Mouse (Mus musculus) lung, embryonic 15.5 days (tissue): ENCODE results near the gene Etnk1. TPM values are rescaled to one million over a fixed set of nuclear protein-coding genes. Genes with fewer than 3 reads are reported as not detected.

Source experiments
- ATAC-seq: fragments of 200-750 bp; cut with Nextera tagmentation; 2 replicates; pipeline ENCODE4 v1.8.0; 2017; ENCODE audit warnings: moderate number of reproducible peaks, borderline replicate concordance; ENCODE audit not compliant: low FRiP score, low TSS enrichment; ENCODE audit errors: extremely low read depth
- H3K27ac ChIP-seq: fragments of 300-500 bp; sonication (generic); 2 replicates; pipeline ENCODE4 v1.5.1; 2015; ENCODE audit warnings: moderate library complexity, mild to moderate bottlenecking, inconsistent platforms
- H3K27me3 ChIP-seq: fragments of 300-500 bp; sonication (generic); 2 replicates; pipeline ENCODE4 v1.6.1; 2015; ENCODE audit warnings: inconsistent platforms
- H3K36me3 ChIP-seq: fragments of 300-500 bp; sonication (generic); 2 replicates; pipeline ENCODE4 v1.6.1; 2015; ENCODE audit warnings: inconsistent platforms
- H3K4me1 ChIP-seq: fragments of 300-500 bp; sonication (generic); 2 replicates; pipeline ENCODE4 v1.6.1; 2015; ENCODE audit warnings: inconsistent platforms
- H3K4me2 ChIP-seq: fragments of 300-500 bp; sonication (generic); 2 replicates; pipeline ENCODE4 v1.6.1; 2015; ENCODE audit warnings: inconsistent platforms, mild to moderate bottlenecking, moderate library complexity
- H3K4me3 ChIP-seq: fragments of 300-500 bp; sonication (generic); 2 replicates; pipeline ENCODE4 v1.5.1; 2015; ENCODE audit warnings: mild to moderate bottlenecking, inconsistent platforms
- H3K9ac ChIP-seq: fragments of 300-500 bp; sonication (generic); 2 replicates; pipeline ENCODE4 v1.6.1; 2015; ENCODE audit warnings: inconsistent platforms
- H3K9me3 ChIP-seq: fragments of 300-500 bp; sonication (generic); 2 replicates; pipeline ENCODE4 v1.6.1; 2016; ENCODE audit warnings: inconsistent platforms
- WGBS: fragments of 180-500 bp; shearing (Covaris S2); methylation state at CpG from one replicate; pipeline ENCODE4 v1.1.7; 2015; 5-methylcytosine and 5-hydroxymethylcytosine counted together
- polyA plus RNA-seq: library from polyadenylated mRNA; unstranded; fragments of >200 nt; fragmentation: Nextera tagmentation; extraction: Ambion mirVana; gene quantifications from 2 replicates; pipeline ENCODE4 v1.2.1, GENCODE M21; 2015

Etnk1 gene
- polyA plus RNA-seq, 1 experiment from 2014 or later: 16.1 TPM

- 84% methylated on average over 13 of the region's 13 CpGs for WGBS
- ATAC-seq: no peak
- H3K27me3 ChIP-seq: no peaks in the 10 kb centered on the region
- no peak overlapping the region for H3K4me2 ChIP-seq
- peaks cover 47% of the 10 kb centered on the region for H3K36me3 ChIP-seq
- H3K4me1 ChIP-seq: no peaks in the 10 kb centered on the region
- no peak overlapping the region for H3K4me3 ChIP-seq
- no peak overlapping the region for H3K9ac ChIP-seq
- no peaks in the 10 kb centered on the region for H3K9me3 ChIP-seq
- no peak overlapping the region for H3K27ac ChIP-seq
These were observed 30.0 kb downstream of the Etnk1 start for GRCm38 (mm10) chr6:143197053-143197452.

- no peak for ATAC-seq
- H3K36me3 ChIP-seq: peaks cover 47% of the 10 kb centered on the region
- WGBS: 76% methylated on average over 7 of the region's 7 CpGs
These were observed 31.4 kb downstream of the Etnk1 start for GRCm38 (mm10) chr6:143198421-143198820.

GRCm38 (mm10) chr6:143203097-143203496 is 36.1 kb downstream of the Etnk1 start:
- 90% methylated on average over 15 of the region's 15 CpGs for WGBS
- Histone ChIP-seq H3K27ac (no peak overlapping the region), H3K4me2 (no peak overlapping the region), H3K27me3 (no peaks in the 10 kb centered on the region), H3K4me1 (0 out of 2 replicates have a peak, but pooled peaks cover 3% of the 10 kb centered on the region), H3K9ac (no peak overlapping the region), H3K36me3 (peaks cover 30% of the 10 kb centered on the region), H3K4me3 (no peak overlapping the region), H3K9me3 (no peaks in the 10 kb centered on the region)
- no peak for ATAC-seq

More at GRCm38 (mm10) chr6:143198421-143198820, 31.4 kb downstream of the Etnk1 start:
- H3K27ac ChIP-seq: 0 out of 2 replicates have a peak overlapping the region, but pooled peaks have one; percentile 10
- no peak overlapping the region for H3K4me2 ChIP-seq
- no peaks in the 10 kb centered on the region for H3K9me3 ChIP-seq
- no peak overlapping the region for H3K4me3 ChIP-seq
- H3K4me1 ChIP-seq: no peaks in the 10 kb centered on the region
- no peak overlapping the region for H3K9ac ChIP-seq
- no peaks in the 10 kb centered on the region for H3K27me3 ChIP-seq

- no peak overlapping the region for H3K4me2 ChIP-seq
- no peak for ATAC-seq
- H3K4me1 ChIP-seq: 0 out of 2 replicates have a peak, but pooled peaks cover 8% of the 10 kb centered on the region
- H3K27ac ChIP-seq: no peak overlapping the region
- WGBS: 89% methylated on average over 3 of the region's 3 CpGs
- no peak overlapping the region for H3K4me3 ChIP-seq
- H3K27me3 ChIP-seq: no peaks in the 10 kb centered on the region
- no peaks in the 10 kb centered on the region for H3K9me3 ChIP-seq
- H3K36me3 ChIP-seq: peaks cover 25% of the 10 kb centered on the region
- no peak overlapping the region for H3K9ac ChIP-seq
These were observed 41.9 kb downstream of the Etnk1 start for GRCm38 (mm10) chr6:143208880-143209279.

GRCm38 (mm10) chr6:143212766-143213165 is 45.7 kb downstream of the Etnk1 start:
- WGBS: 65% methylated on average over 6 of the region's 6 CpGs
- Histone ChIP-seq H3K4me3 (no peak overlapping the region), H3K4me2 (no peak overlapping the region), H3K4me1 (peaks cover 13% of the 10 kb centered on the region), H3K9ac (no peak overlapping the region), H3K36me3 (0 out of 2 replicates have a peak, but pooled peaks cover 10% of the 10 kb centered on the region), H3K9me3 (peaks cover 6% of the 10 kb centered on the region; the same call in 1 of the 2 replicates), H3K27me3 (no peaks in the 10 kb centered on the region), H3K27ac (no peak overlapping the region)
- ATAC-seq: no peak

- ATAC-seq: no peak
- 99% methylated on average over 6 of the region's 6 CpGs for WGBS
- Histone ChIP-seq H3K27me3 (no peaks in the 10 kb centered on the region), H3K4me1 (peaks cover 13% of the 10 kb centered on the region), H3K9ac (no peak overlapping the region), H3K4me3 (no peak overlapping the region), H3K36me3 (0 out of 2 replicates have a peak, but pooled peaks cover 8% of the 10 kb centered on the region), H3K9me3 (peaks cover 6% of the 10 kb centered on the region; the same call in 1 of the 2 replicates), H3K4me2 (no peak overlapping the region), H3K27ac (no peak overlapping the region)
These were observed 46.4 kb downstream of the Etnk1 start for GRCm38 (mm10) chr6:143213461-143213860.

- Histone ChIP-seq H3K9me3 (peaks cover 6% of the 10 kb centered on the region; the same call in 1 of the 2 replicates), H3K27me3 (no peaks in the 10 kb centered on the region), H3K4me2 (no peak overlapping the region), H3K4me1 (peaks cover 13% of the 10 kb centered on the region), H3K4me3 (no peak overlapping the region), H3K9ac (no peak overlapping the region), H3K36me3 (no peaks in the 10 kb centered on the region), H3K27ac (no peak overlapping the region)
- no peak for ATAC-seq
- WGBS: 22% methylated on average over 11 of the region's 11 CpGs
These were observed 49.2 kb downstream of the Etnk1 start for GRCm38 (mm10) chr6:143216221-143216620.

GRCm38 (mm10) chr6:143219347-143219746 is 52.3 kb downstream of the Etnk1 start:
- no peaks in the 10 kb centered on the region for H3K36me3 ChIP-seq
- no peak for ATAC-seq
- WGBS: under 1% methylated on average over 5 of the region's 5 CpGs
- no peak overlapping the region for H3K4me2 ChIP-seq
- H3K4me3 ChIP-seq: no peak overlapping the region
- H3K4me1 ChIP-seq: peaks cover 9% of the 10 kb centered on the region
- H3K9me3 ChIP-seq: peaks cover 6% of the 10 kb centered on the region; the same call in 1 of the 2 replicates
- H3K27me3 ChIP-seq: no peaks in the 10 kb centered on the region
- no peak overlapping the region for H3K27ac ChIP-seq
- no peak overlapping the region for H3K9ac ChIP-seq

- Histone ChIP-seq H3K36me3 (no peaks in the 10 kb centered on the region), H3K4me2 (no peak overlapping the region), H3K27me3 (no peaks in the 10 kb centered on the region), H3K27ac (no peak overlapping the region), H3K4me1 (peaks cover 3% of the 10 kb centered on the region), H3K4me3 (no peak overlapping the region), H3K9me3 (no peaks in the 10 kb centered on the region), H3K9ac (no peak overlapping the region)
- no peak for ATAC-seq
- 75% methylated on average over 8 of the region's 8 CpGs for WGBS
These were observed 54.2 kb downstream of the Etnk1 start for GRCm38 (mm10) chr6:143221245-143221644.

- 51% methylated on average over 11 of the region's 11 CpGs for WGBS
- H3K4me3 ChIP-seq: no peak overlapping the region
- H3K27me3 ChIP-seq: no peaks in the 10 kb centered on the region
- ATAC-seq: no peak
- no peaks in the 10 kb centered on the region for H3K9me3 ChIP-seq
- H3K4me2 ChIP-seq: no peak overlapping the region
- no peaks in the 10 kb centered on the region for H3K4me1 ChIP-seq
- no peaks in the 10 kb centered on the region for H3K36me3 ChIP-seq
- no peak overlapping the region for H3K9ac ChIP-seq
- H3K27ac ChIP-seq: no peak overlapping the region
These were observed 57.0 kb downstream of the Etnk1 start for GRCm38 (mm10) chr6:143224057-143224456.

- no peaks in the 10 kb centered on the region for H3K27me3 ChIP-seq
- peaks cover 3% of the 10 kb centered on the region for H3K4me1 ChIP-seq
- 78% methylated on average over 6 of the region's 6 CpGs for WGBS
- no peak for ATAC-seq
- no peaks in the 10 kb centered on the region for H3K36me3 ChIP-seq
- no peak overlapping the region for H3K4me2 ChIP-seq
- no peak overlapping the region for H3K9ac ChIP-seq
- H3K27ac ChIP-seq: no peak overlapping the region
- H3K9me3 ChIP-seq: no peaks in the 10 kb centered on the region
- H3K4me3 ChIP-seq: no peak overlapping the region
These were observed 57.9 kb downstream of the Etnk1 start for GRCm38 (mm10) chr6:143224885-143225284.

- WGBS: 61% methylated on average over 5 of the region's 5 CpGs
These were observed 61.7 kb downstream of the Etnk1 start for GRCm38 (mm10) chr6:143228696-143229095.

GRCm38 (mm10) chr6:143229906-143230305 is 62.9 kb downstream of the Etnk1 start:
- Histone ChIP-seq H3K36me3 (no peaks in the 10 kb centered on the region), H3K4me2 (no peak overlapping the region), H3K4me1 (peaks cover 7% of the 10 kb centered on the region), H3K27me3 (no peaks in the 10 kb centered on the region), H3K27ac (no peak overlapping the region), H3K4me3 (no peak overlapping the region), H3K9me3 (no peaks in the 10 kb centered on the region), H3K9ac (no peak overlapping the region)
- no peak for ATAC-seq
- 41% methylated on average over 8 of the region's 8 CpGs for WGBS

More at GRCm38 (mm10) chr6:143228696-143229095, 61.7 kb downstream of the Etnk1 start:
- H3K36me3 ChIP-seq: no peaks in the 10 kb centered on the region
- H3K27me3 ChIP-seq: no peaks in the 10 kb centered on the region
- no peak overlapping the region for H3K27ac ChIP-seq
- ATAC-seq: no peak
- H3K9ac ChIP-seq: no peak overlapping the region
- no peak overlapping the region for H3K4me2 ChIP-seq
- H3K4me3 ChIP-seq: no peak overlapping the region
- H3K4me1 ChIP-seq: peaks cover 7% of the 10 kb centered on the region
- H3K9me3 ChIP-seq: no peaks in the 10 kb centered on the region
